Mouse (Mus musculus): ENCODE measurements around the gene Rgsl1. TPM values are rescaled to one million over a fixed set of nuclear protein-coding genes. Genes with fewer than 3 reads are reported as not detected.
"Not testable (repeated sequence)": the region's sequence is repeated elsewhere in the genome, so short reads cannot be mapped to it uniquely, and the experiment has no call there.

Rgsl1 gene
- polyA plus RNA-seq, 1 experiment, result 1.2 TPM

DNA sequence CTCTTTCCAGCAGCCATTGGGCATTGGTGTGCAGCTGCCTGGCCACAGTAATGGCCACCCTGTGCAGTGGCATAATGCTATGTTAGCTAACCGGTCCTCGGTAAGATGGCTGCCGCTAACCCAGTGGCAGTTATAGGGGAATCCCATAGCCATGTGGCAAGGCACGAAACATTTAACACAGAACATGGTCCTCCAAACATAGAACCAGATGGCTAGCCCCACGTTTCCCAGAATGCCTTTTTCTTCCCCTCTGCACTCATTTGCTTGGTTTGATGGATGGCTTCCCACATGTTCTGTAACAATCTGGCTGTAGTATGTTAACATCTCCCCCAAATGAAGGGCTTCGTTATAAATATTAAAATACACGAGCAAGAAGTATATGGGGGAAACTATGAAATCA lies 67.7 kb downstream of the Rgsl1 start:
- no peak for DNase-seq (ENCODE audit: low read depth)

DNA sequence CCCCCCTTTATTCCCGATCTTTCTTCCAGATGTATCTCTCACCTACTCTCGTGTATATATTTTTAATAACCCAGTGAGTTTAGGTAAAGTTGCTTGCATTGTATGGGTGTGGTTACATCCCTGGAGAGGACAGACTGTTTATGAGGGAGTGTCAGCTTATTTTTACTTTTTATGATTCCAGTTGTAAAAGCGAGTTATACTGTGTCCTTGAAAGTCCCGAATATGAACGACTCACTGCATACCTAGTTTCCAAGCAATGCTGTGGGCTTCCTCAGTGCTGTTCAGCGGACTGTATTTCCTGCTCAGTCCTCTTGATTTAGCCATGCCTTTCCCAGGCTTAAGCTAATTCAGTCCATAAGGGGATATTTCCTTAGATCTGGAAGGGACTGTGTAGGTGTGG lies 68.8 kb downstream of the Rgsl1 start:
- no peak for DNase-seq (ENCODE audit: low read depth)

DNA sequence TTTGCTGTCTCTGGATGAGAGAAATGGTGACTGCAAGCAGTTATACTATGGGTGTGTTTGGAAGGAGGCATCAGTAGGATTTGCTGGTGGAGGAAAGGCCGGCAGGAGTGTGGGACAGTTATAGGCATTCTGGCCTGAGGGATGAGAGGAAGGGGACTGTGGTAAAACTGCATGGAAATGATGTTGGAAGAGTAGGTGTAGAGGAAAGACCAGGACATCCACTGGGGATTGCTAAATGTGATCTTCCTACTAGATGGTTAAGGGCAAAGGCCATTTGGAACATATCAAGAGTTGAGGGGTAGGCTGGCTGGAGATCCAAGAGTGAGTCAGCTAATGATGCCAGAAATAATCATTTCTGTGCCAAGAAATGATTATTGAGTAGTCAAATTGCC lies 73.2 kb downstream of the Rgsl1 start:
- no peak for DNase-seq (ENCODE audit: low read depth)

DNA sequence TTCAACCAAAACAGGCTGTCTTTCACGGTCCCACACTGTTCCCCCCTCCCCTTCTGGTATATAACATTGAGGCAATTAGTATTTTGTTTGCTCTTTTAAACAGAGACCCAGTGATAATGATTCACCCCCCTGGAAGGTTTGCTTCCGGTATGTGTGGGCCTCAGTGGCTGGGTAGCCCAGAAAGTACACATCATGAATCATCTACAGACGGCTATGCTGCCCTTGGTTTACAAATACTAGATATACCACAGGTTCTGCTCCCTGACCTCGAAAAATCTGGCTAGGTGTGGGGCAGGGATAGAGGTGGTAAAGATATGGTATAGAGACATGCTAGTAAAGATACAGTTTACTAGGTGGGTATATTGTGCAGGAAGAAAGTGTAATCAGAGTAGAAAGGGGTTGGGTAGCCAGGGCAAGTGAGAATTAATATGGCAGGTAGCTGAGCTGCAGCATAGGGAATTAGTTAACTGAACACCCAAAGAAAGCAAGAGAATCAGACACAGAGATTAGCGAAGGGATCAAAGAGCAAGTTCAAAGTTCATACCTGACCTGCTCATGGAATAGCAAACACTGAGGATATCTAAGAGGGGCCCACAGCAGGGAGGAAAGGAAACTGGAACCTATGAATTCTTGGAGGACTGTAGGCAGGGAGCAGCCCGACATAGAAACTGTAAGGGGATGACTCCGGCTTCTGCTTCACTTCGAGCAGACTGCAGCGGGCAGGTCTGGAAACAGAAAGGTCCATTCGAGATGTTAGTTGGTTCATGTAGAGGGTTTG lies 73.8 kb downstream of the Rgsl1 start:
- DNase-seq (ENCODE audit: low read depth), result no peak

DNA sequence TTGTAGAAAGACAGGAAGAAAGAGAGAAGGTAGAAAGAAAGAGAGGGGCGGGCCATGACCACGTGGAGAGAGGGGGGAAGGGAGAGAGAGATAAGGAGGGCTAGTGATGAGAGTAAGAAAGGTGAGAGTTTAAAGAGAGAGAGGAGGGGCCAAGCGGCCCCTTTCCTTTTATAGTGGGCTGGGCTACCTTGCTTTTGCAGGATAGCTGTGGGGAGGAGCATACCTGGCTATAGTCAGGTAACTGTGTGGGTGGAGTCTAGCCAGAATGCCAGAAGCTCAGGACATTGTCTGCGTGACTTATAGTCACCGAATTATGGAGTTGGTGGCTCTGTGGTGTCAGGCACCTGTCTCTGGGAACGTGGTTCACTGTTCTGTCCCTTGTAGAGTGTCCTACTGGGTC lies 74.4 kb downstream of the Rgsl1 start:
- not testable (repeated sequence) for DNase-seq (ENCODE audit: low read depth)

DNA sequence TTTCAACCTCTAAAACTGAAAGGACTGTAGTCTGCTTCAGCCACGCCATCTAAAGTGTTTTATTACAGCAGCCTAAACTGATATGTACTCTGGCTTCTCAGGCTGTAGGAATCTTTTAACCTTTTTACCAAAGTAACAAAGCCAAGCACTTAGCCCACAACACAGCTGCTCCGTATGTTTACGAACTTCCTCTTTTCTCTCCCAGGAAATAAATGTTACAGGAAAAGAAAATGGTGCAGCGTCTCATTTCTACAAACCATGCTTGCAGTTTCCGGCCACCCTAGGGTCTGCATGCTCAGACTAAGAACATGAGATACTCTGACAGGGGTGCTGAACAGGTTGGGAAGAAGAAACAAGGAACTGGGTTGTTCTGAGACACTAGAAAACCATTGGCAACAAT lies 75.5 kb downstream of the Rgsl1 start:
- DNase-seq (ENCODE audit: low read depth), result no peak

DNA sequence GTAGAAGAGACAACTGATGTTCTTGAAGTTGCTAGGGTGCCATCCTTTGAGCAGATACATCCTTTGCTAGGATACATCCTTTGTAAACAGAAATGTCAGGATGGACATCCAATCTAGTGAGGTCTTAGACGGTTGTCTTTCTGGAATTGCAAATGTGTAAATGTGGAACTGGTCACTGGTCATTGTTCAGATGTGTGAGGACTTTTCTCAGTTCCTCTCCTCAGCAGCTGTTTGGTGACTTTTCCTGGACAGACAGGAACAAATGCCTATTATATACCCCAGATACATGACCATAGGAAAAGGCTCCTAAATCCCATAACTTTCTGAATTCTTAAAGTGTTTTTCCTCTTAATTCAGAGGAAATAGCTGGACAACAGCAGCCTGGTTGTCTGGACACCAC lies 76.7 kb downstream of the Rgsl1 start:
- DNase-seq (ENCODE audit: low read depth), result no peak

DNA sequence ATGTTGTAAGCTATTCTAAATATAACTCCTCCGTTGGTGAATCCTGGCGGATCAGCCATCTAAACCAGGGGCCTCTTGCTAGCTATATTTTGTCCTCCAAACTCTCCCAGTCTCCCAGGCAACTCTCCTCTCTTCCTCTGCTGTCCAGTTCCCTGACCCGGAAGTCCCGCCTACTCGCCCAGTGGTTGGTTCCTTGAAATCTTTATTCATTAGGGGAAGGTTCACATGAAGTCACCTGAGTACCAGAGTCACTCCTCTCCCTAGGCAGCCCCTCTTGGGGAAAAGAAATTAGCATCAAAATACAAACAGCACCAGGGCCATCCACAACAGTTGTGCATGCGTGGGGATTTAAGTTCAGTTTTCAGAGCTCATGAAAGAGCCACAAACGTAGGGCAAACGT lies 77.6 kb downstream of the Rgsl1 start:
- no peak for DNase-seq (ENCODE audit: low read depth)

DNA sequence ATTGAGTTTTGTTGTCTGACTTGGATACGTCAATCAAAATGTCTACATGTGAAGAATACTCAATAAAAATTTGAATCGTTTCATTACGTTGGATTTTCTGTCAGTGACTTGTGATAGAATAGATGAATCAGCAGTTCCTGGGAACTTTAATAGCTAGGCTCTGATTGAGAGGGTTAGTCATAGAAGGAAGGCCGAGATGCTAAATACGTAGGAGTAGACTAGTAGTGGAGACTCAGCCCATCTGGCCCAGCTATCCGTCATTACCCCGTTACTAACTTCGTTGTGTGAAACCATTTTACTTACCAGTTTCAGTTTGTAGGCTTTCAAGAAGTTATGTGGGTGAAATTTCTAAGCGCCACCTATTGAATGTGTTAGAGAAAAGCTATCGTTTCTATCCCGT lies 79.8 kb downstream of the Rgsl1 start:
- no peak for DNase-seq (ENCODE audit: low read depth)

DNA sequence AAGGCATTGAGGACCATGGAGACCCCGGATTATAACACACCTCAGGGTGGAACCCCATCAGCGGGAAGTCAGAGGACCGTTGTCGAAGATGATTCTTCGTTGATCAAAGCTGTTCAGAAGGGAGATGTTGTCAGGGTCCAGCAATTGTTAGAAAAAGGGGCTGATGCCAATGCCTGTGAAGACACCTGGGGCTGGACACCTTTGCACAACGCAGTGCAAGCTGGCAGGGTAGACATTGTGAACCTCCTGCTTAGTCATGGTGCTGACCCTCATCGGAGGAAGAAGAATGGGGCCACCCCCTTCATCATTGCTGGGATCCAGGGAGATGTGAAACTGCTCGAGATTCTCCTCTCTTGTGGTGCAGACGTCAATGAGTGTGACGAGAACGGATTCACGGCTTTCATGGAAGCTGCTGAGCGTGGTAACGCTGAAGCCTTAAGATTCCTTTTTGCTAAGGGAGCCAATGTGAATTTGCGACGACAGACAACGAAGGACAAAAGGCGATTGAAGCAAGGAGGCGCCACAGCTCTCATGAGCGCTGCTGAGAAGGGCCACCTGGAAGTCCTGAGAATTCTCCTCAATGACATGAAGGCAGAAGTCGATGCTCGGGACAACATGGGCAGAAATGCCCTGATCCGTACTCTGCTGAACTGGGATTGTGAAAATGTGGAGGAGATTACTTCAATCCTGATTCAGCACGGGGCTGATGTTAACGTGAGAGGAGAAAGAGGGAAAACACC lies 90.0 kb downstream of the Rgsl1 start:
- no peak for DNase-seq (ENCODE audit: low read depth)

DNA sequence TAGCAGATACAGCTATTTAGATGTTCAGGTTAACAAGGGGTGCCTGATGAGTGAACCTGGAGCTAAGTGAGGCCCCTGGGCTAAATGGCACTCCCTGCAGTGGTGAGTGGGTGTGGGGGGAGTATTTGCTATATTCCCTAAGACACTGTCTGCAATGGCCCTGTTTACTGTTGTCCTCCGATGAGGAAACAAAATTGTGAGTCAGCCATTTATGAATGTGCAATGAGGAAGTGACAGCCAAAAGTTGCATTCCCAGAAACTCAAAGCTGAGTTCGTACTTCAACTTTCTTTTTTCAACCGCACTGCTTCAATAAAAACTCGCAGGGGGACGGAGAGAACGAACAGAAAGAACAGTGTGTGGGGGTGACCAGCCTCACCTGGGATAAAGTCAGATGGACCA lies 91.4 kb downstream of the Rgsl1 start:
- no peak for DNase-seq (ENCODE audit: low read depth)

DNA sequence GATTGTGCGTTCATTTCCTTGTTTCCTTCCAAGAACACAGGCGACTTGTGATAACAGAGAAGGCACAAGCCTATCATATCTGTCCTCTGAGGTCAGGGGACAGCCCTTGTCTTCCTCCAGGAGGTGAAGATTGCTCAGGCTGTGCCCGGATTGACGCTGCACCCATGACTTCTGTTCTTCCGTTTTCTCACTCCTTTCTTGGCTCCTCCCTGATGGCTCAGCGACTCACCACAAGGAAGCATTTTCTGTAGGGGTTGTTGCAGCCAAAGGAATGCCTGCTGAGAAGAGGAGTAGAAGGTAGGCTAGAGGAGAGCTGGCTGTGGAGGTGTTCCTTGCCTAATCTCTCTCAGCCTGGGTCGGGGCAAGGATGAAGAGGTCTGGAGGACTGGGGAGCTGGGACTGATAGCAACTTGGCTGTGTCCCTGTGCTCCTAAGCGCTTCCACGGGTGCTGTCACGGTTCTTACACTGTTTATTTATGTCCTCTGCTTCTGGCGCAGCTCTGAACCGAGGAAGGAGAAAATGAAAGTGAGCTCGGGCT lies 92.1 kb downstream of the Rgsl1 start:
- no peak for DNase-seq (ENCODE audit: low read depth)

DNA sequence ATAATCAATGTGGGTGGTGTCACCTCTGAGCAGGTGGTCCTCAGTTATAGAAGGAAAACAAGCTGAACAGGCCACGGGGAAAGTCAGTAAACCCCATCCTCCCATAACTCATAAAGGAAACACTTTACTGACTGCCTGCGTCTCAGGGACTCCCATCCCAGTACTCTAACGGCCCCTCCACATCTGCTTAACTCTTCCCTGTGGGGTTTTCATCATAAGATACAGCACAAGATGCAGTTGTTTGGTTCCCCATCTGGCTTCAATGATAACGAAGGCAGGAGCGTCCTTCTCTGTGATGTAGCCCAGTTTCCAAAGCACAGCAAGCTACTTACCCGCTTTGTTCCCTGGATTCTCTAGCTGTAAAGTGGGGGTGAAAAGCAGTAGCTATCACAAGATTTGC lies 93.9 kb downstream of the Rgsl1 start:
- no peak for DNase-seq (ENCODE audit: low read depth)

DNA sequence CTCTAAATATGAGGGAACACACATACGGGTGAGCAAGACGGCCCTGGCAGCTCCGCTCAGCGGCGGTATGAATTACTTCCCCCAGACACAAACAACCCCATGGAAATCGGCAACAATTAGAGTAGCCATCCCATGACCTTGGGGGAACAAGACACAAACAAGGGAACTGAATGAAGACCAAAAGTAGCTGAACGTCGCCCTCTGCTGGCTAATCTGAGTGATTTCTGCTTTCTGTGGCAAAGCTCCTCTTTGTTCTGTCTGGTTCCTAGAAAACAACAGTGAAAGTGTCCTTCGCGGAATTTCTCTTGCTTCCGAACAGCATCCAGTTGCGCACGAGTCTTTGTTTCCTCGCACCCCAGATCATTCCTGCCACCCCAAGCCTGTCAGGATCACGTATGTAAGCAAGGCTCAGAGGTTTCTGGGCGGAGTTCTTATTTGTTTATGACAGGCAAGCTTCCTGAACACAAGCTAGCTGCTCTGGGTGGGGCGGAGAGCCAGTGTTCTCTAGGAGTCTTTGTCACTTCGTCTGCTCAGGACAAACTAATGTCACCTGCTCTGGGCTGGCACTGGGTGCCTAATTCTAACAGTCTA lies 94.6 kb downstream of the Rgsl1 start, which contains the start of gene Rnasel:
TSS of gene Rnasel (plus strand) at position 216 of the 591 bp plus-strand sequence.
- DNase-seq (ENCODE audit: low read depth), result no peak

DNA sequence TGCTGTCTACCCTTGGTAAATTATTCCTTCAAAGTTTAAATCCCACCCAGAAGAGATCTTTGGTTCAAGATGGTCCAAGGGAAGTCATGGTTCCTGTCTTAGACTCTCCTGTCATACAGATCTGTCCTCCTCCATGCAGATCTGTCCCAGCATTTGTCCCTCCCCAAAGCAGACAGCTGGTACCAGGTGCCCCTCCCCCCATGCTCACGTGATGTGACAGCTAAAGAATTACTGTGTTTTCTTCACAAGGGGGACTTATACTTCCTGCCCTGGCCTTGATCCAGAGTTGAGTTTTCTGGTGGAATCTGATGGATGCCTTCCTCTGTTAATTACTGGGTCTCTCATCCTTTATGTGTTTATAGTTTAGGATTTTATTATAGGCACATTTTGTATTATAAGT lies 95.4 kb downstream of the Rgsl1 start:
- DNase-seq (ENCODE audit: low read depth), result no peak

DNA sequence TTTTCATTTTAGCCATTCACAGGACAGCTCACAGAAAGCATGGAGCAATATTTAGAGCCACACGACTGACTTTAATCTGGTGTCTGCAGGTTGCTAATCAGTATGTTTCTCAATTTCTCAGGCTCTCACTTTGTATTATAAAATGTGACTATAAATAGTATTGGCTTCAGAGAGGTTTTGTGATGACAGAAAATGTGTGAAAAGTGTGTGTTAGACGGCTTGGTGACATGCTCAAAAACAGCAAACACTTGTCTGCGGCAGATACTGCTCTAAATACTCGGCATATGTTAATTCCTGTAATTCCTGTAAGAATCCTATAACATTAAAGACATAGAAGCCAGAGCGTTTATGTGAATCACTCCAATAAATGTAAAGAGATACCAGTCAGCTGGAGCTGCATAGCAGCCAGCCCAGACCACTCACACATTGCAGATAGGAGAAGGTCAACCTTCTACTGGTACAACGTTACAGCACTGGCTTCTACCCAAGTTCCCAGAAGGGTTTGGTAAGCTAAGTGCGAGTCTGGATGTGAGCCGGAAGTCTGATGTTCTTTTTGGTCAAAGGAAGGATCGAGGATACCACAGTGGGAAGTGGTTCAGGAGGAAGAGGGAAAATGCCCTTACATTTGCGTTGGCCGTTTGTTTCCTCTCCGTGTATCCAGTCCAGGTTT lies 95.9 kb downstream of the Rgsl1 start:
- DNase-seq (ENCODE audit: low read depth), result no peak

DNA sequence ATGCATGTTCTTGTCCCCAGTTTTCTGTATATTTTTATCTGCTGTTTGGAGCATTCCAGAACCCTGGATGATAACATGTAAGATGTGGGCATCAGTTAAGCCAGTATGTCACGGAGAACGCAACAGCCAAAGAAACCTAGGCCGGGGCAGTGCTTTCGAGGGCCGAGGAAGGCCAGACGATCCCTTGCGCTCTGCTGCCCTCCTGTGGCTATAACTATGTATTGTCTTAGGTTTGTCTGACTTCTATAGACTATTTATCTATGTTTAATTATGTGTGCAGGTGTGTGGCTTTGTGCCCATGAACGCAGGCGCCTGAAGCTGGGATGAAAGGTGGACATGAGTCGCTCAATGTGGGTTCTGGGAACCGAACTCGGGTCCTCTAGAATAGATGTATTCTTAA lies 97.2 kb downstream of the Rgsl1 start:
- no peak for DNase-seq (ENCODE audit: low read depth)

DNA sequence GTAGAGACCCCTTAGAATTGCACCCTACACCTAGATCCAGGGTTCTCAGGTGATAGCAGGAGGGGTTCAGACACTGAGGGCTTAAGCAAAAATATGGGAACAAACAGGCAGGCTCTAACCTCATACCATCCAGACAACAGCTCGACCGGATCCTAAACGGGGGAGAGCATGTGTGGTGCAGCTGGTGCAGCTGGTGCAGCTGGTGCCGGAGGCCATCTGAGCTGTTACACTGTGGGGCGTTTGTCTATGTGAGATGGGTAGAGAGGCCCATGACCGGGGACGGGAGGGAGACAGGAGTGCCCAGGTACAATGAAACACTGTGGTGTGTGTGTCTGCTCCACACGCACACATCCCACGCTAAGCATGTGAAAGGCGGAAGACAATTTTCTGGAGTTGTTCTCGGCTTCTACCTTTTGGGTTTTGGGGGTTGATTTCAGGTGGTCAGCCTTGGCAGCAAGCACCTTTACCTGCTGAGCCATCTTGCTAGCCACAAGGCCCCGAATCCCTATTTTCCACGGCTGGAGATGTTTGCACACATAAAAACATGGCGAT lies 97.7 kb downstream of the Rgsl1 start:
- no peak for DNase-seq (ENCODE audit: low read depth)

DNA sequence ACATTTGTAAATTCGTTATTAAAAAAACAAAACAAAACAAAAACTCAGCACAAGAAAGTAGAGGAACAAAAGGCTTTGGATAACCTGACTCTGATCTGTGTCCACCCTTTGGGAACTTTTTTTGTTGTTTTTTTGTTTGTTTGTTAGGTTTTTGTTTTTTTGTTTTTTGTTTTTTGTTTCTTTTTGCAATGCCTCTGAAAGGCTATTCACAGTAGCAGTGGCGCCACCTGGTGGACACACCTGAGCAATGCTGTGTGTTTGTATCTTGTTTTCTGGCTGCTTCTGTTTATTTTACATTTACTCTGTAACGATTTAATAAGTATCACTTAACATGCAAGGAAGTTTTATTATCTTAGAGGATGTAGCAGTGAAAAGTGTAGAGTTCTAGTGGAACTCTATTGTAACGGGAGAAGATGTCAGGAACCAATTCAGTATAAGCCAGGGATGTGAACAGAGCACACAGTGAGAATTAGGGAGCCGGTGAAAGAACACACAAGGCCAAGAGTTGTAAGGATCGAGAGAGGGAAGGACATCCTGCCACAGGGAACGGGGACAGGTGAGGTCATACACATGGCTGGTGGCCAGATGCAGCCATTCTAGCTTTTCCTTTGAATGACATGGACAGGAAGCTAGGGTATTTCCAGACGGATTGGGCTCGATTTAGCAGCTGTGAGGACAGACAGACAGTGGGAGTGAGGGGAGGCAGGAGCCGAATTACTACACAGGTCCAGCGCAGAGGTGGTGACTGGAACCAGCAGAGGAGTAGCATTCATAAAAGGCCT lies 101.4 kb downstream of the Rgsl1 start:
- DNase-seq (ENCODE audit: low read depth), result no peak

DNA sequence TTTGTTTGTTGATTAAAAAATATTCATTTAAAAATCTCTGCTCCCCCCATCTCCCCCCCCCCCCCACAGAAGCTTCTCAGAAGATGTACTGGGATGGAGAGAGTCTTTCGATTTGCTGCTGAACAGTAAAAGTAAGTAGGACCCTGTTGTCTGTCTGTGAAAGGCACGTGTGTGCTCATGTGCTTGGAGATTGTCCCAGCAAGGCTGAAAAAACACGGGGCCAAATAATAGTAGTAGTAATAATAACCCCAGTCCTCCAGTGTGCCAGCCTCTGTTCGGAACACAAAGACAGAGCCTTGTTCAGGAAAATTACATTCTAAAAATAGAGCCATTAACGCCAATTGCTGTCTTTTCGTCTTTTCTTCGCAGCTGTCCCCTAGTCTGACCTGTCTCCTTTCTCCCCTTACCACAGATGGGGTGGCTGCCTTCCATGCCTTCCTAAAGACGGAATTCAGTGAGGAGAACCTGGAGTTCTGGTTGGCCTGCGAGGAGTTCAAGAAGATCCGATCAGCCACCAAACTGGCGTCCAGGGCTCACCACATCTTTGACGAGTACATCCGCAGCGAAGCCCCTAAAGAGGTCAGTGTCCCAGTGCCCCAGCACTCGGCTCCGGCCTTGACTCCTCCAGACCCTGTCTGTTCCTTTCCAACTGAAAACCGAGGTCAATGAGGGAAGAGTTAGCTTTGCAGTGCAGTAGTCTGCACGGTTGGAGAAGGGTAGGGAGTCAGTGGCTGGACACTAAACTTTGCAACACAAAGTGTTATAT lies 102.2 kb downstream of the Rgsl1 start:
- no peak for DNase-seq (ENCODE audit: low read depth)

All from gonadal fat pad, adult 2 months (tissue).